Mouse (Mus musculus) neural tube, embryonic 15.5 days (tissue): ENCODE measurements around the gene Trim12c. TPM values are rescaled to one million over a fixed set of nuclear protein-coding genes. Genes with fewer than 3 reads are reported as not detected.
"Not testable (repeated sequence)": the region's sequence is repeated elsewhere in the genome, so short reads cannot be mapped to it uniquely, and the experiment has no call there.

Experiments used
- ATAC-seq: fragments of 200-750 bp; cut with Nextera tagmentation; 2 replicates; pipeline ENCODE4 v1.8.0; 2017; ENCODE audit warnings: mild to moderate bottlenecking, moderate TSS enrichment, moderate library complexity; ENCODE audit not compliant: low FRiP score
- H3K27ac ChIP-seq: fragments of 300-500 bp; sonication (generic); replicated peaks from 2 replicates; pipeline ENCODE4 v1.5.1; 2015; ENCODE audit warnings: mild to moderate bottlenecking, inconsistent platforms
- H3K27me3 ChIP-seq: fragments of 300-500 bp; sonication (generic); replicated peaks from 2 replicates; pipeline ENCODE4 v1.6.1; 2015; ENCODE audit warnings: inconsistent platforms
- H3K36me3 ChIP-seq: fragments of 300-500 bp; sonication (generic); 2 replicates; pipeline ENCODE4 v1.6.1; 2015; ENCODE audit warnings: inconsistent platforms
- H3K4me1 ChIP-seq: fragments of 300-500 bp; sonication (generic); 2 replicates; pipeline ENCODE4 v1.6.1; 2015; ENCODE audit warnings: inconsistent platforms
- H3K4me2 ChIP-seq: fragments of 300-500 bp; sonication (generic); 2 replicates; pipeline ENCODE4 v1.6.1; 2015; ENCODE audit warnings: inconsistent platforms, mild to moderate bottlenecking, moderate library complexity
- H3K4me3 ChIP-seq: fragments of 300-500 bp; sonication (generic); replicated peaks from 2 replicates; pipeline ENCODE4 v1.5.1; 2015; ENCODE audit warnings: mild to moderate bottlenecking, inconsistent platforms
- H3K9ac ChIP-seq: fragments of 300-500 bp; sonication (generic); replicated peaks from 2 replicates; pipeline ENCODE4 v1.6.1; 2015; ENCODE audit warnings: mild to moderate bottlenecking, inconsistent platforms
- H3K9me3 ChIP-seq: fragments of 300-500 bp; sonication (generic); replicated peaks from 2 replicates; pipeline ENCODE4 v1.6.1; 2016; ENCODE audit warnings: inconsistent platforms
- WGBS: fragments of 180-500 bp; shearing (Covaris S2); methylation state at CpG from one replicate; pipeline ENCODE4 v1.1.7; 2015; ENCODE audit warnings: mixed read lengths; 5-methylcytosine and 5-hydroxymethylcytosine counted together
- polyA plus RNA-seq: library from polyadenylated mRNA; unstranded; fragments of >200 nt; fragmentation: Nextera tagmentation; extraction: Ambion mirVana; gene quantifications from 2 replicates; pipeline ENCODE4 v1.2.1, GENCODE M21; 2015

Trim12c gene
- polyA plus RNA-seq, result 0.95 and 1.9 TPM in 2 replicates

DNA sequence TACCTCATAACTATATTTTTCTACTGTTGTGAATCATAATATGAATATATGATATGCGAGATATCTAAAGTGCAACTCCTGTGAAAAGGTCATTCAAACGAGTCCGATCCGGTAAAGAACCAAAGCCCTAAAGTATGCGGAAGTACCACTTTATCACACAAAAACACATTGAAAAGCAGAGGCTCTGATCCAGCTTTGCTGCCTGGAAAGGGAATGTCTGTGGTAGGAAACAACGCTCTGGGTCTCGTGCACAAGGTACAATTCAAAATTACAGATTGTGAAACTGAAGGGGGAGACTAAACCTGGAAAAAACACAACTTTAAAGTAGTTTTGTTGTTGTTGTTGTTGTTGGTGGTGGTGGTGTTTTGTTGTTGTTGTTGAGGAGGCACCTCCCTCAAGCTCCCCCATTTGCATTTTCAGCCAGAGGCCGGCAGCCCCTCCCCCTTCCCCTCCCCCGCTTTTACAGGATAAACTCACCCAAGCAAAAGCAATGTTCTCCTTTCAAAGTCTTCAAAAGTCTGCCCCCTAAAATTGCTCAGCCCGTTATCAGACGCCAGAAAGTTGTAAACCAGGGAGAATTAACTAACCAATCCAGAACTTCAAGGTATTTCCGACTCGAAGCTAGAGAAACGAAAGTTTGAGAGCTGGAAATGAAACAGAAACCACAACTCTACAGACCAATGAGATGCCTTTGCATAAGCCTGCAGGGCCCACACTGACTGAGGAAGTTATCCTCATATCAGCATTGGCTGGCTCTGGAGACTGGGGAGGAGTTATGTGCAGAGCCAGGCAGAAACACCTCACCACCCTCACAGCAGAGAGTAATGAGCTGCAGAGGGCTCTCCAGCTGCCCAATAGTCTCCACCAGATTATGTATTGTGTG, at the start of gene Trim12c:
Gene Trim12c (minus strand): TSS at position 646 of the 883 bp plus-strand sequence.
- no peaks in the 10 kb centered on the region for H3K36me3 ChIP-seq
- no peaks in the 10 kb centered on the region for H3K4me1 ChIP-seq
- peak within 1 kb of the TSS; percentile 43 for H3K4me2 ChIP-seq
- peak; percentile 79; the same call in 1 of the 2 replicates for ATAC-seq
- H3K9ac ChIP-seq, result no peak within 1 kb of the TSS
- no peaks in the 10 kb centered on the region for H3K9me3 ChIP-seq
- 8% methylated on average over 14 of the region's 14 CpGs for WGBS
- no peaks in the 10 kb centered on the region for H3K27me3 ChIP-seq
- 0 out of 2 replicates have a peak within 1 kb of the TSS, but pooled peaks have one; percentile 37 for H3K27ac ChIP-seq
- H3K4me3 ChIP-seq, result peak within 1 kb of the TSS; percentile 33

GRCm38 (mm10) chr7:104401140-104401539, 48.0 kb upstream of the Trim12c start:
- no peaks in the 10 kb centered on the region for H3K27me3 ChIP-seq
- no peak overlapping the region for H3K4me2 ChIP-seq
- no peaks in the 10 kb centered on the region for H3K4me1 ChIP-seq
- no peak overlapping the region for H3K4me3 ChIP-seq
- no peak overlapping the region for H3K27ac ChIP-seq
- H3K9ac ChIP-seq, result no peak overlapping the region
- no peaks in the 10 kb centered on the region for H3K36me3 ChIP-seq
- no peaks in the 10 kb centered on the region for H3K9me3 ChIP-seq
- ATAC-seq, result no peak

DNA sequence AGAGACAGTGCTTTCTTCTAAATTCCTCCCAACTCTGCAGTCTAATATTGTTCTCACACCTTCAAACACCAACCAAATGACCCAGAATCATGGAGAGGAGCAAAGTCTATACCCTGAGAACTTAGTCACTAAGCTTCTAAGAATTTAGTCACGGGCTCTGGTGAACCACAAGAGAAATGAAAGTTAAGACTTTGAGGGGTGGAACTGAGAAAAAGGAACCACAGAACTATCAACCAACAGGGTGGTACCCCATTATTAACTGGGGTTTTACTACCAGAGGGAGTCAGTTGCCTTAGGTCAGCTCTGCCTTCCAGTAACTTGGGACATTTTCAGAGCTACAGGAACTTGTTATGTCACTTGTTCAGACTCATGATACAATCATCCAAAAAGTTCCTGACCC, 47.5 kb upstream of the Trim12c start, which contains the start of gene Trim30c:
Gene Trim30c (minus strand): TSS at position 140 of the 400 bp plus-strand sequence.
- Histone ChIP-seq H3K9ac (no peak within 1 kb of the TSS), H3K27me3 (no peaks in the 10 kb centered on the region), H3K36me3 (no peaks in the 10 kb centered on the region), H3K9me3 (no peaks in the 10 kb centered on the region), H3K4me1 (no peaks in the 10 kb centered on the region), H3K27ac (no peak within 1 kb of the TSS), H3K4me3 (no peak within 1 kb of the TSS), H3K4me2 (no peak within 1 kb of the TSS)
- no peak for ATAC-seq
- 86% methylated on average over 1 of the region's 1 CpGs for WGBS

DNA sequence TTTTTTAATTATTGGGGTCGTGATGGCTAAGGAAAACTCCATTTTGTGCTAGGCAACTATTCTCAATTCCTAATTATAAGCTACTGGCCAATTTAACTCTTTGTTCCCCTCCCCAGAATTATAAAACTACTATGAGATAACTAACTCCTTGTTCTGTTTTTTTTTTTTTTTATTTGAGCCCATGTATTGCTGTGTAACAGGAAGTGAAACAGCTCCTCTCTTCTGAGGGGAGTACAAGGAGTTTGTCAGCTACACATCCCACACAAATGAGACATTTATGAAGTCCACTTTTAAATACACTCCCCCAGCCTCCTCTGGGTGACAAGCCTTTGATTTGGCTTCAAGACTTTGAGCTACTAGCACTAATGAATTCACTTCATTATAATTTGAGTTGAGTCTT, 45.3 kb upstream of the Trim12c start:
- Histone ChIP-seq H3K4me1 (no peaks in the 10 kb centered on the region), H3K9me3 (no peaks in the 10 kb centered on the region), H3K4me3 (no peak overlapping the region), H3K27me3 (no peaks in the 10 kb centered on the region), H3K4me2 (no peak overlapping the region), H3K36me3 (no peaks in the 10 kb centered on the region), H3K27ac (no peak overlapping the region), H3K9ac (no peak overlapping the region)
- ATAC-seq, result no peak
- 74% methylated on average over 1 of the region's 1 CpGs for WGBS

DNA sequence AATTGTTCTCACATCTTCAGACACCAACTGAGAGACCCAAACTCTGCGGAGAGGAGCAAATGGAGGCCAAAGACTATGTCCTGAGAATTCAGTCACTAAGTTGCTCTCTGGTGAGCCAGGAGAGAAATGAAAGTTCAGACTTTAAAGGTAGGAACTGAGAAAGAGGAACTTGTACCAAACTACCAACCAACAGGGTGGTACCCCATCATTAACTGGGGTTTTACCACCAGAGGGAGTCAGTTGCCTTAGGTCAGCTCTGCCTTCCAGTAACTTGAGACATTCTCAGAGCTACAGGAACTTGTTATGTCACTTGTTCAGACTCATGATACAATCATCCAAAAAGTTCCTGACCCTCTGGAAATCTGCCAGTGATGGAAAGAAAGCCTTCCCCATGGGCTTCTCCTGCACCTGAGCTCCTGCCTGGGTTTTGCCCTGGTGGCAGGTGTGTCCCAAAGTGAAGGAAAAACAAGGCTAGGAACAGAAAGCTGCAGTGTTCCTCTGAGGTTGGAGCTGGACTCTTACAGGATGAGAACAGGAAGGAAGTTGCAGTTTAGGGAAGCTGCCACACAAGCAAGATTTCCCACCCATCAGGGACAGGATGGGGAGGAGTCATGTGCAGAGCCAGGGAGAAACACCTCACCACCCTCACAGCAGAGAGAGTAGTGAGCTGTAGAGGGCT, 16.7 kb upstream of the Trim12c start, which contains the start of gene Trim30b:
Gene Trim30b (minus strand): TSS at position 149 of the 679 bp plus-strand sequence.
- no peaks in the 10 kb centered on the region for H3K36me3 ChIP-seq
- no peak within 1 kb of the TSS for H3K4me3 ChIP-seq
- H3K4me1 ChIP-seq, result no peaks in the 10 kb centered on the region
- H3K9ac ChIP-seq, result no peak within 1 kb of the TSS
- ATAC-seq, result no peak
- H3K9me3 ChIP-seq, result no peaks in the 10 kb centered on the region
- H3K27ac ChIP-seq, result no peak within 1 kb of the TSS
- H3K27me3 ChIP-seq, result no peaks in the 10 kb centered on the region
- WGBS, result 64% methylated on average over 1 of the region's 1 CpGs
- no peak within 1 kb of the TSS for H3K4me2 ChIP-seq

DNA sequence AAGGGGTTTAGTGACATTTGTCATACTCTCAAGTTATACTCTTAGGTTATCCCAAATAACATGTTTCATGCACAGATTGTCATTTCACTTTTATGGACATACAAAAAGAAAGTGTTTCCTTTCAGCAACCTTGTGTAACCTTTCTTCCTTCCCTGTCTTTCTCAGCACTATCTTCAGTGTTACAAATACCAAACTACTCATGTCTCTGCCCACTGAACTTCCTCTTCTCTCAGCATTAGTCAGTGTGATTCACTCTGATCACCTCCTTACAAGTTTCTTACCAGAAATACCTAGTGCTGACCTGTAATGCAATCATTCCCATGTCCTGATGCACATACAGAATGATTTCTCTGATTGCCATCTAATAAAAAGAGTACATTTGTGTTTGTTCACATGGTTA, 13.2 kb upstream of the Trim12c start:
- ATAC-seq, result no peak
- Histone ChIP-seq H3K36me3 (no peaks in the 10 kb centered on the region), H3K4me1 (no peaks in the 10 kb centered on the region), H3K9ac (no peak overlapping the region), H3K27me3 (no peaks in the 10 kb centered on the region), H3K27ac (no peak overlapping the region), H3K4me3 (no peak overlapping the region), H3K4me2 (no peak overlapping the region), H3K9me3 (no peaks in the 10 kb centered on the region)

DNA sequence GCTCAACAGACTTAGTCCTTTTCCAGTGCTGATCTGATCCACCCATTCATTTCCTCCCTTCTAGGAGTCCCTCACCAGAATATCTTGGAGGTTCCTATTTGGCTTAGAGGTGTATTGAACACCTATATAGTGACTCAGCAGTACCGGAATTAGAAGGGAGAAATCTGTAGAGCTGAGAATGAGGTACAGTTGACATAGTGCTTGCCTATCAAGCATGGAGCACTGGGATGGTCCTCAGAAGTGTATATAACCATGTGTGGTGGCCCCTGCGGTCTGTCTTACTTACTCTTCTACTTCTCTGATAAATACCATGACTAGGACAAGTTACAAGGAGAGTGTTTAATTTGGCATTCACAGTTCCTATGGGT, 422 bp upstream of the Trim12c start:
- Histone ChIP-seq H3K4me2 (peak overlapping the region; percentile 43; the same call in 1 of the 2 replicates), H3K4me1 (no peaks in the 10 kb centered on the region), H3K27me3 (no peaks in the 10 kb centered on the region), H3K27ac (no peak overlapping the region), H3K36me3 (no peaks in the 10 kb centered on the region), H3K9me3 (no peaks in the 10 kb centered on the region), H3K9ac (no peak overlapping the region), H3K4me3 (no peak overlapping the region)
- ATAC-seq, result peak; percentile 11; the same call in 1 of the 2 replicates
- 87% methylated on average over 2 of the region's 2 CpGs for WGBS

DNA sequence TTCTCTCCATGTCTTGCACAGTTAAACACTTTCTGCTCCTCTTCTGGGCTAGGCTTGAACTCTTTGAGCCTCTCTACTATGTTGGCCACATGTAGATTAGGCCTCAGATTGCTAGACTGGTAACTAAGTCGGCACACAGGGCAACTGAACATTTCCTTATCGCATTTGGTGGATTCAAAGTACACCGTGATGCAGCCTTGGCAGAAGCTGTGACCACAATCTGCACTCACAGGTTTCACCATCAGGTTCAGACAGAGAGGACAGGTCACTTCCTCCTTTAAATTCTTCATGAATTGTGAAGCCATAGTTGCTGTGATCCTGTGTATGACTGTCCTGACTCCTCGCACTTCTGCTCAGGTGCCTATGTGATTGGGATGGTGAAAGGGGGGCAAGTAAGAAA, 5.1 kb downstream of the Trim12c start:
- not testable (repeated sequence) for H3K27me3 ChIP-seq, H3K4me2 ChIP-seq, ATAC-seq, H3K27ac ChIP-seq, H3K9me3 ChIP-seq, H3K36me3 ChIP-seq, H3K9ac ChIP-seq, H3K4me3 ChIP-seq, H3K4me1 ChIP-seq
- WGBS, result 93% methylated on average over 4 of the region's 4 CpGs

DNA sequence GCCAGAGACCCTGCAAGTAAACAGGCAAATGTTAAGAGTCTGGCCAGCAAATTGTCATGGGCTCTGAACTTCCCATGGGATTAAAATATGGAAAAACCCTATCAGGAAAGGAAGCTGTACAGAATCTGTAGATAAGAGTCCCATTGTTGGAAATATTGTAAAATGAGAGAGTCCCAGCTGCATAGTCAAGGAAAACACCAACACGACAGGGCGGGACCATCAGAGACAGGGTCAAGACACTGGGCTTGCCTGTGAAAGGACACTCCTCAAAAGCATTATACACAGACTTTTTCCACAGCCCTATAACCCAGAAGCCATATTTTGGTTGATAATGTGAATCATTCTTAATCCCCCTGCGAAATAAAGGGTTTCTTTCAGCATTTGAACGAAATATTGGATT, 12.4 kb downstream of the Trim12c start:
- WGBS, result 93% methylated on average over 3 of the region's 4 CpGs
- not testable (repeated sequence) for H3K4me1 ChIP-seq, H3K9me3 ChIP-seq, H3K27me3 ChIP-seq, H3K9ac ChIP-seq, H3K27ac ChIP-seq, H3K4me3 ChIP-seq, H3K4me2 ChIP-seq, H3K36me3 ChIP-seq, ATAC-seq

DNA sequence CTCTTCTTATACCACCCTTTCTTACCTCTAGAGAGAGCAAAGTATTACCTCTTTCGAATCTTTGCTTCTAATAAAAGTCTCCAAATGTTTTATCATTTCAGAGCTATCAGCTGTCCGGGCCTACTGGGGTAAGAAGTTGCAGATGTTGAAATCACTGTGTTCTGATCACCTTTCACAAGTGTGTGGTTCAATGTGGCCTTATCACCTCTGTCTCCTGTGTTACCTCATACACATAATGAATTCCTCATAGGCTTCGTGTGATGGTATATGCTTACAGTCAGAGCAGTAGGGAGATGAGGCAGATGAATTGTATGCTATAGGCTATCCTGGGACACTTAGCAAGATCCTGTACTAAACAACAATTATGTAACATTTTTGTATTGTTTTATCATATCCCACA, 17.6 kb downstream of the Trim12c start:
- not testable (repeated sequence) for H3K36me3 ChIP-seq, H3K9ac ChIP-seq, ATAC-seq, H3K9me3 ChIP-seq, H3K4me3 ChIP-seq, H3K27ac ChIP-seq, H3K4me1 ChIP-seq, H3K4me2 ChIP-seq, H3K27me3 ChIP-seq
- WGBS, result 93% methylated on average over 3 of the region's 3 CpGs

- H3K9ac ChIP-seq, H3K4me3 ChIP-seq, ATAC-seq, H3K36me3 ChIP-seq, H3K27ac ChIP-seq, H3K27me3 ChIP-seq, H3K9me3 ChIP-seq, H3K4me2 ChIP-seq, H3K4me1 ChIP-seq: not testable (repeated sequence)
- WGBS, result 93% methylated on average over 2 of the region's 2 CpGs
These were observed 24.0 kb downstream of the Trim12c start, which contains the start of gene Trim34b for GRCm38 (mm10) chr7:104329171-104329570. TSS of gene Trim34b (plus strand) at chr7:104329471.

DNA sequence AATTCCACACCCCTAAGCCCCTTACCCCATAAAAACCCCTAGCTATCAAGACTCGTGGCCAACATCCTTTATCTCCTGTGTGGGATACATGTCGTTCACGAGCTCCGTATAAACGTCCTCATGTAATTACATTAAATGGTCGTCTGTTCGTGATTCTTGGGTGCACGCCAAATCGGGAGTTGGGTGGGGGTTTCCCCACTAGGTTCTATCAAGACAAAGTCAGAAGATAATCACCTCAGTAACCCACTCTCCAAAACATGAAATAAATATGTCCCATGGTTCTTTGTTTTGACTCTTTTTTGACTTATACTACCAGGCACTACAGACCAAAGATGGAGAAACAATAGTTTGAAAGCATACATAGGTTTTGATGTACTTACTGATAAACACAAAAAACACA, 31.1 kb downstream of the Trim12c start:
- no peak overlapping the region for H3K4me3 ChIP-seq
- no peak overlapping the region for H3K9ac ChIP-seq
- H3K4me1 ChIP-seq, result no peaks in the 10 kb centered on the region
- H3K9me3 ChIP-seq, result no peaks in the 10 kb centered on the region
- no peaks in the 10 kb centered on the region for H3K36me3 ChIP-seq
- no peak for ATAC-seq
- whole genome bisulfite sequencing, result 77% methylated on average over 9 of the region's 9 CpGs
- no peak overlapping the region for H3K4me2 ChIP-seq
- H3K27me3 ChIP-seq, result no peaks in the 10 kb centered on the region
- H3K27ac ChIP-seq, result no peak overlapping the region
